Mouse (Mus musculus) kidney, adult 2 months (tissue): ENCODE results near the gene Tmed11.
"Not testable (repeated sequence)": the region's sequence is repeated elsewhere in the genome, so short reads cannot be mapped to it uniquely, and the experiment has no call there.

Source experiments
- CTCF ChIP-seq: fragments of 200-500 bp; conservative IDR thresholded peaks from 2 replicates; pipeline ENCODE4 v1.5.1; 2011; ENCODE audit warnings: low read depth, mild to moderate bottlenecking, control low read depth, low read length, moderate library complexity, mixed read lengths; ENCODE audit not compliant: insufficient read depth, insufficient read length
- POLR2A ChIP-seq: fragments of 200-500 bp; IDR thresholded peaks from one replicate; pipeline ENCODE4 v1.6.1; 2011; ENCODE audit warnings: low read depth, low read length, control low read depth

DNA sequence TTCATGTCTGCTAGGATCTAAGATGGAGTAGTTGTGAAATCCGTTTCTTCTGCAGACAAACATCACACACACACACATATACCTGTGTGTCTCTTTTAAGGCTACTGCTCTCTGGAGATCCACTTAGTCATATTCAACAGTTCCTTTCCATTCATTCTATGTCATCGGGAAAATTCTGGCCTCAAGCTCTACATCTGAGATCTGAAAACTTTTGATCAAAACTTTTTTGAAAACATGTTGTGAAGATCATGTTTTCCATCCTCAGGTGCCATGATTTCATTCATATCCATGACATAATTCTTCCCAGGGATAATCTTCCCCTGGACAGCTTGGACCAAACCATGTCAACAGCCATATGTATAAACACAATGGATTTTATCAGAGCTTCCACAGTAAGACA is 13.6 kb upstream of the Tmed11 start, which contains the start of gene Vmn2r8:
- TF ChIP-seq CTCF, POLR2A: not testable (repeated sequence)
